Mouse (Mus musculus): Measurements from ENCODE around the gene Rpl37. TPM values are rescaled to one million over a fixed set of nuclear protein-coding genes. Genes with fewer than 3 reads are reported as not detected.

Gene Rpl37
- polyA plus RNA-seq (2014; fragmentation: Nextera tagmentation; extraction: Ambion mirVana): 357 and 463 TPM in 2 replicates

DNA sequence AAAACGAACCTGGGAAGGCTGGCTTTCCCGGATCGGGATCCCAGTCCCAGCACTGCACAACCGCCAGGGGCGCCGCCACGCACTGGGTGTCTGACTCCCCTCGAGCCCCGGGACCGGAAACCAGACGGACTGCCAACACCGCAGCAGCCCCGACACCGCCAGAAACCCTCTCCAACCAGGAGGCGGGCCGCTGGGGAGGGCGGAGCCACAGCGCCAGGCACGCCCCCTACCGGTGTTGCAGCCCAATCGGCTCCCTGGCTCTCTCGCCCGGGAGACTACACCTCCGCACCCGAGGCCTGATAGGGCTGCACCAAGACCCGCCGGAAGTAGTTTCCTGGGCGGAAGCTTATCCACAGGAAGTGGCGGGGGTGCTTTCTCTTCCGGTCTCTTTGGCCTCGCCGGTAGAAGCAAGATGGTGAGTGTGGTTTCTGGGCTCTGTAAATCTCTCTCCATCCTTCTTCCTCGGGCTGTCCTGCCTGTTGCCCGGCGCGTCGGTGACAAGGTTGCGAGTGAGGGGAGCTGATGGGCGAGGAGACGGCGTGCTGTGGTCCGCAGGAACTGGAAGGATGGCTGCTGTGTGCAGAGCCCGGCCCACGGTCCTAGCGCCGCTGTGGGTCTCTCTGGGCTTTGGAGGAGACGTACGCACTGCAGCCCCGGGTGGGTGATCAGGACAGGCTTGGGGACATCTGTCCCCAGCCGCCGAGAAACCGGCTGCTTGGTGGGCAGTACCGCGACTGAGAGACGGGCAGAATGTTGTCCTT is at the start of gene Rpl37:
Gene Rpl37 (plus strand): TSS at position 376 of the 761 bp plus-strand sequence.
- peaks cover 43% of the 10 kb centered on the region for H3K36me3 ChIP-seq (replicated peaks; ENCODE audit: control insufficient read depth, insufficient read depth)
- H3K9ac ChIP-seq: peak within 1 kb of the TSS; percentile 95
- H3K27ac ChIP-seq: peak within 1 kb of the TSS; percentile 74
- no peaks in the 10 kb centered on the region for H3K27me3 ChIP-seq (ENCODE audit: control insufficient read depth, insufficient read depth, low read length)
- H3K4me3 ChIP-seq (replicated peaks; ENCODE audit: low read length): peak within 1 kb of the TSS; percentile 87
- peak within 1 kb of the TSS; percentile 91 for H3K4me2 ChIP-seq (replicated peaks)
- DNase-seq (ENCODE audit: low spot score): peak; percentile 97
- peaks cover 20% of the 10 kb centered on the region for H3K4me1 ChIP-seq (replicated peaks; ENCODE audit: control insufficient read depth, insufficient read depth, low read length)
- under 1% methylated on average over 55 of the region's 55 CpGs for WGBS
- peak; percentile 99 for ATAC-seq (ENCODE audit: low FRiP score)
- no peaks in the 10 kb centered on the region for H3K9me3 ChIP-seq (ENCODE audit: control insufficient read depth, low read length)

- WGBS: 60% methylated on average over 15 of the region's 15 CpGs
- H3K27me3 ChIP-seq (ENCODE audit: control insufficient read depth, insufficient read depth, low read length): no peaks in the 10 kb centered on the region
- H3K4me2 ChIP-seq (replicated peaks): no peak overlapping the region
- DNase-seq (ENCODE audit: low spot score) (peak; percentile 66), ATAC-seq (ENCODE audit: low FRiP score) (peak; percentile 77; the same call in 1 of the 2 replicates)
- no peak overlapping the region for H3K27ac ChIP-seq
- H3K4me1 ChIP-seq (replicated peaks; ENCODE audit: control insufficient read depth, insufficient read depth, low read length): no peaks in the 10 kb centered on the region
- H3K9me3 ChIP-seq (ENCODE audit: control insufficient read depth, low read length): no peaks in the 10 kb centered on the region
- H3K36me3 ChIP-seq (replicated peaks; ENCODE audit: control insufficient read depth, insufficient read depth): no peaks in the 10 kb centered on the region
- H3K4me3 ChIP-seq (replicated peaks; ENCODE audit: low read length): no peak overlapping the region
- H3K9ac ChIP-seq: no peak overlapping the region
These were observed 47.5 kb upstream of the Rpl37 start for GRCm38 (mm10) chr15:5068801-5069518.

DNA sequence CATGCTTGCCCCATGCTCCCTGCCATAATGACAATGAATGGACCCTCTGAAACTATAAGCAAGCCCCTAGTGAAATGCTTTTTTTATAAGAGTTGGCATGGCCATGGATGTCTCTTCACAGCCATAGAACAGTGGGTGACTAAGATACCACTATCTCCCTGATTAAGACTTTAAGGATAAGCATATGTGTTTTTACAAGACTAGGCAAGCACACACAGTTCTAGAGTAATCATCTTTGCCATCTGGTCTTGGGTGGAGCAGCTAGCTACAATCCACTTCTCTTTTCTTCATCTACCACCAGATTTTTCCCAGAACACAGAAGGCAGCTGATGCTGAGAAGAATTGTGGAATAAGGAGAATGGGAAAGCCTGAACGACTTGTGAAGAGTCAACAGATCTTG is 35.2 kb upstream of the Rpl37 start:
- Histone ChIP-seq H3K9ac (no peak overlapping the region), H3K27ac (no peak overlapping the region), H3K4me2 (replicated peaks) (no peak overlapping the region), H3K4me1 (replicated peaks; ENCODE audit: control insufficient read depth, insufficient read depth, low read length) (no peaks in the 10 kb centered on the region), H3K4me3 (replicated peaks; ENCODE audit: low read length) (no peak overlapping the region), H3K36me3 (replicated peaks; ENCODE audit: control insufficient read depth, insufficient read depth) (no peaks in the 10 kb centered on the region), H3K9me3 (ENCODE audit: control insufficient read depth, low read length) (no peaks in the 10 kb centered on the region), H3K27me3 (ENCODE audit: control insufficient read depth, insufficient read depth, low read length) (no peaks in the 10 kb centered on the region)
- WGBS: 77% methylated on average over 1 of the region's 1 CpGs
- ATAC-seq (ENCODE audit: low FRiP score): no peak
- no peak for DNase-seq (ENCODE audit: low spot score)

- Histone ChIP-seq H3K27ac (no peak overlapping the region), H3K36me3 (replicated peaks; ENCODE audit: control insufficient read depth, insufficient read depth) (no peaks in the 10 kb centered on the region), H3K4me3 (replicated peaks; ENCODE audit: low read length) (no peak overlapping the region), H3K9me3 (ENCODE audit: control insufficient read depth, low read length) (no peaks in the 10 kb centered on the region), H3K4me1 (replicated peaks; ENCODE audit: control insufficient read depth, insufficient read depth, low read length) (no peaks in the 10 kb centered on the region), H3K9ac (no peak overlapping the region), H3K27me3 (ENCODE audit: control insufficient read depth, insufficient read depth, low read length) (no peaks in the 10 kb centered on the region), H3K4me2 (replicated peaks) (no peak overlapping the region)
- ATAC-seq (ENCODE audit: low FRiP score): no peak
- 9% methylated on average over 2 of the region's 2 CpGs for WGBS
- DNase-seq (ENCODE audit: low spot score): peak; percentile 56
These were observed 30.3 kb upstream of the Rpl37 start for GRCm38 (mm10) chr15:5086162-5086561.

GRCm38 (mm10) chr15:5088850-5089608 is 27.4 kb upstream of the Rpl37 start:
- Histone ChIP-seq H3K36me3 (replicated peaks; ENCODE audit: control insufficient read depth, insufficient read depth) (no peaks in the 10 kb centered on the region), H3K4me1 (replicated peaks; ENCODE audit: control insufficient read depth, insufficient read depth, low read length) (no peaks in the 10 kb centered on the region), H3K27me3 (ENCODE audit: control insufficient read depth, insufficient read depth, low read length) (no peaks in the 10 kb centered on the region), H3K27ac (no peak overlapping the region), H3K9ac (no peak overlapping the region), H3K4me2 (replicated peaks) (no peak overlapping the region), H3K4me3 (replicated peaks; ENCODE audit: low read length) (no peak overlapping the region), H3K9me3 (ENCODE audit: control insufficient read depth, low read length) (no peaks in the 10 kb centered on the region)
- no peak for DNase-seq (ENCODE audit: low spot score)
- WGBS: 60% methylated on average over 7 of the region's 7 CpGs
- ATAC-seq (ENCODE audit: low FRiP score): peak; percentile 60

- no peaks in the 10 kb centered on the region for H3K4me1 ChIP-seq (replicated peaks; ENCODE audit: control insufficient read depth, insufficient read depth, low read length)
- no peak overlapping the region for H3K4me2 ChIP-seq (replicated peaks)
- DNase-seq (ENCODE audit: low spot score): no peak
- H3K36me3 ChIP-seq (replicated peaks; ENCODE audit: control insufficient read depth, insufficient read depth): no peaks in the 10 kb centered on the region
- no peak overlapping the region for H3K4me3 ChIP-seq (replicated peaks; ENCODE audit: low read length)
- ATAC-seq (ENCODE audit: low FRiP score): no peak
- no peak overlapping the region for H3K9ac ChIP-seq
- H3K27ac ChIP-seq: no peak overlapping the region
- 0 out of 2 replicates have a peak, but pooled peaks cover 3% of the 10 kb centered on the region for H3K9me3 ChIP-seq (ENCODE audit: control insufficient read depth, low read length)
- H3K27me3 ChIP-seq (ENCODE audit: control insufficient read depth, insufficient read depth, low read length): no peaks in the 10 kb centered on the region
- 92% methylated on average over 10 of the region's 10 CpGs for WGBS
These were observed 26.3 kb upstream of the Rpl37 start for GRCm38 (mm10) chr15:5090131-5090530.

- Histone ChIP-seq H3K4me3 (replicated peaks; ENCODE audit: low read length) (no peak overlapping the region), H3K27me3 (ENCODE audit: control insufficient read depth, insufficient read depth, low read length) (no peaks in the 10 kb centered on the region), H3K4me1 (replicated peaks; ENCODE audit: control insufficient read depth, insufficient read depth, low read length) (no peaks in the 10 kb centered on the region), H3K9ac (no peak overlapping the region), H3K27ac (no peak overlapping the region), H3K9me3 (ENCODE audit: control insufficient read depth, low read length) (0 out of 2 replicates have a peak, but pooled peaks cover 4% of the 10 kb centered on the region), H3K36me3 (replicated peaks; ENCODE audit: control insufficient read depth, insufficient read depth) (no peaks in the 10 kb centered on the region), H3K4me2 (replicated peaks) (no peak overlapping the region)
- DNase-seq (ENCODE audit: low spot score) (no peak), ATAC-seq (ENCODE audit: low FRiP score) (no peak)
- 91% methylated on average over 11 of the region's 11 CpGs for whole genome bisulfite sequencing
These were observed 20.7 kb upstream of the Rpl37 start for GRCm38 (mm10) chr15:5095534-5096301.

DNA sequence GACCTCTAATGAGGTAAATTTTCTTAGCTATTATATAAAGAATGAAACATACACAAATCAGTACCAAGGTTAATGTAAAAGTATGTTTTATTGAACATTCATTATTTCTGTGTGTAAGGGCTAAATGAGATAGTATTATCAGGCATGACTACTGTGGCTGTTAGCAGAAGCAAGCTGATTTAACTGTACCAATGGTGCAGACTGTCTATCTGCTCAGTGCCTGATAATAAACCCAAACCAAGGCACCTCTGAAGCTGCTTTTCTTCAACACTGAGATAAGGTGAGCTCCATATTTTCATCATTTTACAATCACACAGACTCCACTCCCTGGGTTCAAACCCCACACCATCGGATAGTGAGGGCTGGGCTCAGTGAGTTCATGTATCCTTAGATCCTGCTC is 19.1 kb upstream of the Rpl37 start:
- WGBS: 96% methylated on average over 1 of the region's 1 CpGs
- H3K36me3 ChIP-seq (replicated peaks; ENCODE audit: control insufficient read depth, insufficient read depth): no peaks in the 10 kb centered on the region
- no peak for DNase-seq (ENCODE audit: low spot score)
- no peak overlapping the region for H3K27ac ChIP-seq
- H3K9ac ChIP-seq: no peak overlapping the region
- no peaks in the 10 kb centered on the region for H3K4me1 ChIP-seq (replicated peaks; ENCODE audit: control insufficient read depth, insufficient read depth, low read length)
- H3K9me3 ChIP-seq (ENCODE audit: control insufficient read depth, low read length): 0 out of 2 replicates have a peak, but pooled peaks cover 4% of the 10 kb centered on the region
- no peak for ATAC-seq (ENCODE audit: low FRiP score)
- no peaks in the 10 kb centered on the region for H3K27me3 ChIP-seq (ENCODE audit: control insufficient read depth, insufficient read depth, low read length)
- no peak overlapping the region for H3K4me2 ChIP-seq (replicated peaks)
- no peak overlapping the region for H3K4me3 ChIP-seq (replicated peaks; ENCODE audit: low read length)
